Mouse (Mus musculus): ENCODE measurements around the gene Podxl.
A peak's percentile ranks its signal among the peaks of the same experiment; 100 is the strongest.
"Not testable (repeated sequence)": the region's sequence is repeated elsewhere in the genome, so short reads cannot be mapped to it uniquely, and the experiment has no call there.

Gene Podxl

DNA sequence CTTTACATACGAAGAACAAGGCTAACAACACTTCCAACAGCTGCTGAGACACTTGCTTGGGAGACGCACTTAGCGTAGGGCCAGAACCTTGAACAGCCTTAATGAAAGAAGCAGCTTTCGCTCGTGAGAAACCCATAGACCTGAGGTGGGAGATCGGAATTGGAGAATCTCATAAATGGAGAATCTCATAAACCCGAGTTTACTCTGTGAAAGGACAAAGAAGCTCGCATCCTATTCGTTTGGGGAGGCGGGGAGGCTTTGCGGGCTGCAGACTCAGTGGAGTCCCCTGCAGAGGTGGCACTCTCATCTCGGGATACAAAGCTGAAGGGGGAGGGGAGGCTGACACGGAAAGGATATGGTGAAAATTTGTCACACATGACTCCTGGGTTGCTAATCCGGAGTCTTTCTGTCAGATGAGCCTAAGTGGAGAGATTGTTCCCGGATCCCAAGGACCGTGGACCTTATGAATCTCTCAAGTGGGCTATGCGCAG, 1.2 kb upstream of the Podxl start:
- no peak for DNase-seq

DNA sequence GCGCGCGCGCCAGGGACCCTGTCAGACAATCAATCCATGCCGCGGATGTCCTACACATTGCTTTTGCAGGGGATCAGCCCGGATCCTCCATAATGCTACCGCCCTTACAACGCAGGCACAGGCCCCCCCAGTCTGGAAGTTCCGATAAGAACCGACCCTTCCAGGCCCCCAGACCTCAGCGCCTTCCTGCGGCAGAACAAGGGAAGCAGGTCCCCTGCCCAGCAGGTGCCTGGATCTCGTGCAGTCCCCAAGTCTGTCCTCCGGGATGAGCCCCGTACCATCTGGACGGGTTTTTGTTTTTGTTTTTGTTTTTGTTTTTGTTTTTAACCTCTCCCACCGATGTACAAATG, 376 bp upstream of the Podxl start:
- DNase-seq, result no peak

DNA sequence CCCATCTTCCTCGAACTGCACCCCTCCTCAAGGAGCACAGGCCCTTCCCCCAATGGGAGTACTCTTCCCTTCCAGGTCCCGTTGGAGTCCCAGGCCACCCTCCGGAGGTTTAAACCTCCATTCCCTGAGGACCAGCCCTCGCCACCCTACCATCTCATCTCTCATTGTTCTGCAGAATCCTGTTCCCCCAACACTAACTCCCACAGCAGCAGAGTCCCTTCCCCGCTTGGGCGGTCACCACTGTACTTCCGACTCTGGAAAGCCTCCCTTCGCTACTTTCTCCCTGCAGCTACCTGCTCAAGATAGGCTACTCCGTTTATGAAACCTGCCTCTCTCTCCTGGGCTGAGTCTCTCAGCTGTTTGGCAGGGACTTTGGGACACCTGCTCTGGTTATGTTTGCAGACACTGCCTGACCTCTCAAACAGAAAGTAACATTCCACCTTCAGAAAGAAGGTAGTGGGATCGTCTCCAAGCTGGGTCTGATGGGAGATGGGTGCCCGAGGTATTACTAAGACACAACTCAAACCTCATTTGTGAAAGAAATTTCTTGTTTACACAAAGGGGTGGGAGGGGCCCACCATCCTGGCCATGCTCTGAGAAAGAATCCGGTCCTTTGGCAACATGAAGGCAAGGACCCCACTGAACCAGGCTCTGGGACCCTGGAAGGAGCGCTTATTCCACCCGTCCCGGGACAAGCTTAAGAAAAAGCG, 1.3 kb downstream of the Podxl start:
- DNase-seq, result no peak

DNA sequence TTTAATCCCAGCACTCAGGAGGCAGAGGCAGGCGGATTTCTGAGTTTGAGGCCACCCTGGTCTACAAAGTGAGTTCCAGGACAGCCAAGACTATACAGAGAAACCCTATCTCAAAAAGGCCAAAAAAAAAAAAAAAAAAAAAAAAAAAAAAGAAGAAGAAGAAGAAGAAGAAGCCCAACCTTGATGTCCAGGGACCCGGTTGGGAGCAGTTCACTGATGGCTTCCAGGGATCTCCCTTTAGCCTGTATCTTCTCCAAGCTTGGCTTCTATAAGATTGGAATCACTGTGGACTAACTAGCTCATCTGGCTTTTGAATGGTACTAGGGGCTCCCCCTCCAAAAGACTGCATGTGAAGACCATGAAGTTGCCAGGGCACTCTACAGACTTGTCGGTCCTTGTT, 1.8 kb downstream of the Podxl start:
- DNase-seq, result not testable (repeated sequence)

DNA sequence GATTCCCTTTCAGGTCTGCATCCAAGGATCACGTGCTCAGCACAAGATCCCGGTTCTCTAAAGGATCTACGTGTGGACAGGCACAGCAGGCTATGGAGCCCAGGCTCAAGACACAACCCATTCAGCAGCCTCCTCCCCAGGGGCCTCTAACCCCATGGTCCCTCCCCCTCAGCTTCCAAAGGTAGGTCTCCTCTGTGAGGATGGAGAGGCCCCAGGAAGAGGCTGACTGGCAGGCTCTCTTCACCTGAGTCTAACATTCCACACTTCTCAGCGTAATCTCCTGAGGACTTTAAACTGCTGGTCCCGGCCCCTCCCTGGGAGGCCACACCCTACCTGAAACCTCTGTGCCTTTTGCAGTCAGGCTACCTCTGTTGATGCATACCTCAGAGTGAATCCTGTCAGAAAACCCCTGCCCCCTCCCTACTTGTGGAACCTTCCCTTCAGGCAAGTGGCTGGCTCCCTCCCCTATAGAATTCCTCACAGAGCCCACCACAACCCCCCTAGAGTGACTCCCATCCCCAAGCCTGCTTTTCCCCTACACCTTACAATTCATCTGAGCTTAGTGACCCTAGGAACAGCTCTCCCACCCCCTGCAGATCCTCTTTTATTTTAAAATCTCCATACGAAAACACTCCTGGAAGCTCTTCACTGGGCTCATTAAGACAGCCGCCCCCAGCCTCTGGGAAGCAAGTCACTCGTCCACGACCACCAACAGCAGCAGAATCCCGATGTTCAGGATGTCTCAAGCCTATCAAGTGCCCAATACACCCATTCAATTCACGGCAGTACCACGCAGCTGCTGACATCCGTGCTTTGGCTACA, 3.4 kb downstream of the Podxl start:
- no peak for DNase-seq

DNA sequence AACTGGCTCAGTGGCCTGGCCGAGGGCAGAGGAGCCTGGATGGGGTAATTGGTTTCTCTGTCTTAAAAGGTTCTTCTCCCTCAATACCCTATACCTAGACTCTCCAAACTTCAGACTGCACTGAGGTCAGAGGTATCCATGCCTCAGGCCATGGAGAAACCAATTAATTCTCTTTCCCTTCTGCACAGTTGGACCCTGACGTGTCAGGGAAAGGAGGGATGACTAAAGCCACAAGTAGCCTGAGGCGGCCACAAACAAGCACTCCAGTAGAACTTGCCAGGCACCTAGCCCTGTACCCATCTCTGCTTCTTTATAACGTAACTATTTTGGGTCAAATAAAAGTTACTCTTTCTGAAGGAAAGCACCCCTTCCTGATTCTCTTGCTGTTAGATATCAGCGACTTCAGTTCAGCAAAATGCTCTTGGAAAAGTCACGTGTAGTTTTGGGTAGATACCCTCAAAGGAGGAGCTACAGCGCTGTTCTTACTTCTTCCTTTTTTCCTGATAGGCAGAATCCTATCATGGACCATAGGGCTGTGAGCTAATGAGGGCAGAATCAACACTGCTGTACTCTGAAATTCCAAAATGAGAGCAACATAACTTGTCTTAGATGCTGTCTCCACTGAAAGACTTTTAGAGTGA, 7.2 kb downstream of the Podxl start:
- DNase-seq, result no peak

DNA sequence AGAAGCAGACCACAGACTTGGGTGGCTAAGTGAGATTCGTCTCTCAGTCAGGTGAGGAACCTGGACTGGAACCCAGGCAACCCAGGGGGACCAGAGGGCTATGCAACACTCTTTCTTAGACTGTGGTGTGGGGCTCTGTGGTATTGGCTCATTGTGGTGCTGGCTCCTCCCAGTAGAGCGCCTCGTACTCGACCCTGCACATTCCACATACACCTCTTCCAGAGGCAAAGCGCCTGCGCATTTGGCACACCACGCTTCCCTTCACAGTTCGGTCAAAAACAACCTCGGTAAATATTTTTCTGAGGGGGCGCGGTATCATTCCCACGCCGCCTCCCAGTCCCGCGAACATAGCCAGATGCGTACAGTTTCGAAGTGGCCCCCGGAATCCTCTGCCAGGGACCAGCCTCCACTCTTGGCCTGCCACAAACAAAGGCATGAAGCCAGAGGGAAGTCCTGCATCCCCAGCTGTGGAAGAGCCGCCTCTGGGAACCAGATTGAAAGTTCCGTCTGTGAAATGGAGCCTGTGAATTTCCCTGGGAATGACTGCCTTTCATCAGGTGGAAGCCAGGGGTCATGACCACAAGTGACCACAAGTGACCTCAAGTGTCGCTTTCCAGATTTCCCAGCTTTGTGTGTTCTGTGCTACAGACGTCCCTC, 12.8 kb downstream of the Podxl start:
- DNase-seq, result peak; percentile 31 to 52

DNA sequence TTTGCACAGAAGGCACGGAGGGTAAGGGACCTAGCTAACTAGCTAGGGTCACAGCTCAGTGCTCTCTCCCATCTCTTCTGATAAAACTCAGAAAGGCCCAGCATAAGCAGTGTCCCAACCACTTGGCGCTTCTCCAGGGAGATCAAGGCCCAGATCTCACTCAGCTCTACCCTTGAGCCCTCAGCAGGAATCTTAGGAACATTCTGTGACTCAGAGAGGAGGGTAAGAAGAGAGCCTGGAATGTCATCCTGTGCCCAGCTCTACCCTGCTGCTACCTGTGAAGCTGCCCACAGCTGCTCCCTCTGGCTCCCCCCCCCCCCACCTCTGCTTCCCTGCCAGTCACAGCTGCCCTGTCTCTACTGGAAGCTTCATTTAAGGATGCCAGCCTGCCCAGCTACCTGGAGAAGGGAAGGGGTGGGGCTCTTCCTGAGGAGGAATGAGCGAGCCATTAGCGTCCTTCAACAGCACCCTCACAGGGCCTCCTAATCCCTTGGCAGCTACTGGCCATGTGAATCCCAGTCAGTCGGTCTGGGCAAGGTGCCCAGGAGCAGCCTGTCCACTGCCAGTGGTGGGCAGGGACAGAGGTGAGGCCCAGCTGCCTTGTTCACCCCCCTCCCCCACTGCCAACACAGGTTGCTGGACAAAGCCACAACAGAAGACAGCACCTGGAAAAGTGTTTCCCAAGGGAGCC, 14.3 kb downstream of the Podxl start:
- DNase-seq, result peak; percentile 72 to 88

DNA sequence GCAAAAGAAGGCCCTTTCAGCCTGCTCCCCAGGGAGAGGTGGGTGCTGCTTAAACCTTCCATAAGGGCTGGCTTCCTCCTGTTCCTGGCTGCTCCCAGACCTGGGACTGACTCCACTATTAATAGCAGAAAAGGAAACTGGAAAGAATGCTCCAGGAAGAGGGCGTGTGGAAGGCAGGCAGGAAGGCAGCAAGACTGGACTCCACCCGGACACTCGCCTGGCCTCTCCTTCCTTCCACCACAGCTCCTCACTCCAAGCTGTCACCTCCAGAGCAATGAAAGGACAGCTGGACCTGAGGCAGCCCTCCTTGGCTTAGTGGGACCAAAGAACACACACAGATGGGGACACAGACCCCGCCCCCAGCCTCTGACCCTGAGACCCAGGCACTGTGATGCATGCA, 19.5 kb downstream of the Podxl start:
- DNase-seq, result peak; percentile 49 to 73

DNA sequence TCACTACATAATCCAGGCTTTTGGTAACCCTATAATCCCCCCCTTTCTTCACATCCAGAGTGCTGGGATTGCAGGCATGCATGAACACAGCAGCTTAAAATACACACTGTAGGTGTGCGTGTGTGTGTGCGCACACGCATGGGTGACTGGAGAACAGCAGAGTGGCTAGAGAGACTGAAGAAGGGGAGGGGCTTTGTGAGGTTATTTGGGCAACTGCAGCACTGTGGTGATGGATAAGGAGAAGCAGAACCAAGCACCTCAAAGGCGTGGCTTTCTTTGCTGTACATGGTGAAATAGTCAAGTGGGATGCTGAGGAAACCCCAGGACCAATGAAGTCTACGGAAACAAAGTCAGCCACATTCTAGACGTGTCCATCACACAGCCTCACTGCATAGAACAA, 23.8 kb downstream of the Podxl start:
- DNase-seq, result no peak

DNA sequence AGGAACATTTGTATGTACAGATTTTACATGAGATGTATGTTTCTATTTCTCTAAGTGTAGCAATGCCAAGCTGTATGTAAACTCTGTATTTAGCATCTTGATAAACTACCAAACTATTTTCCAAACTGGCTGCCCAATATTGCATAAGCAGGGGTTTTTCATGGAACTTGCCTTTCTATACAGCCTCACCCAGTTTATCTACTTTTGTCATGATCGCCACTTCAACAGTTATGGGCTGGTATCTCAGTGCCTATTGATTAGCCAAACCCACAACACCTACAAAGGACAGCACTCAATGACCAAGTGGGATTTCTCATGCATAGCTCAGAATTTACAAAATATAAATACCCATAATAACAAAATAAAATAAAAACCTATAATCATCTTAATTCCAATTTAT, 25.7 kb downstream of the Podxl start:
- no peak for DNase-seq

DNA sequence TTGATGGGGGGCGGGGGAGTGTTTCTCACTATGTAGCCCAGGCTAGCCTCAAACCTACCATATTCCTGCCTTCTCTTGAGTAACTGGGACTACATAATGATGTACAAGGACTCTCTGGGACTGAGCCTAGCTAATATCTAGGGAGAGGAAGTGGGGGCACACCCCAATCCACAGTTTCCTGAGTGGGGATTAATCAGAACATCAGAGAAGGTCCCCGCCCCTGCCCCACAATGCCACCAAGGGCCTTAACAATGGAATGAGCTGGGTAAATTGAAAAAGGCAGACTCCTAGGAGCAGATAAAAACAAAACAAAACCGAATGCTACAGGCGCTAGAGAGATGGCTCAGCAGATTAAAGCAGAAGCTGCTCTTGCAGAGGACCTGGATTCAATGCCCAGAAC, 26.6 kb downstream of the Podxl start:
- peak in 1 of 2 experiments; percentile 50 for DNase-seq

DNA sequence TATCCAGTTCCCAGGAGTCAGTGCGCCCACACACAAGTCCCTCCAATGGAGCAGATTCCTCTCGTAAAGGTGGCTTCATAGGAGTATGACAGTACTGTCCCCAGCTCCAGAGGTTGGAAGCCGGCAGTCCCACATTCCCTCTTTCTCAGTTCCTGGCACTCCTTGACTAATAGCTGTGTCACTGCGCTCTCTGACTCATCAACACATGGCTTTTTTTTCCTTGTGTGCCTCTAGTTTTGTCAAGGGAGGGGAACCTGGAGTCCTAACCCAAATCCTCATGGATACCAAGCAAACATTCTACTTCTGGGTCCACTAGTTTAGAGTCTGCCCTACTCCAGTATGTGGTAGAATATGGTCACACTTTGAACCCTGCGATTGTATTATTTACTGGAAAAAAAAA, 29.1 kb downstream of the Podxl start:
- DNase-seq, result no peak

DNA sequence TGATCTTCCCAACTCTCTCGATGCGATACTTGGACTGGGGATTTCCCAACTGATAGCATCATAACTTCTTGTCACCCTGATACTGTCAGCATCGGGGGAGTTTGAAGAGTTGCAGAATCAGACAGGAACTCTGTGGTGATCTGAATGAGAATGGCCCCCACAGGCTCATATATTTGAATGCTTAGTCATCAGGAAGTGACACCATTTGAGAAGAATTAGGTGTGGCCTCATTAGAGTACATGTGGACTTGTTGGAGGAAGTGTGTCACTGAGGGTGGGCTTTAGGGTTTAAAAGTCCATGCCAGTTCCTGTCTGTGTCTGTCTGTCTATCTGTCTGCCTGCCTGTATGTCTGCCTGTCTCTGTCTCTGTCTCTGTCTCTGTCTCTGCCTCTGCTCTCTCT, 31.9 kb downstream of the Podxl start:
- no peak for DNase-seq

DNA sequence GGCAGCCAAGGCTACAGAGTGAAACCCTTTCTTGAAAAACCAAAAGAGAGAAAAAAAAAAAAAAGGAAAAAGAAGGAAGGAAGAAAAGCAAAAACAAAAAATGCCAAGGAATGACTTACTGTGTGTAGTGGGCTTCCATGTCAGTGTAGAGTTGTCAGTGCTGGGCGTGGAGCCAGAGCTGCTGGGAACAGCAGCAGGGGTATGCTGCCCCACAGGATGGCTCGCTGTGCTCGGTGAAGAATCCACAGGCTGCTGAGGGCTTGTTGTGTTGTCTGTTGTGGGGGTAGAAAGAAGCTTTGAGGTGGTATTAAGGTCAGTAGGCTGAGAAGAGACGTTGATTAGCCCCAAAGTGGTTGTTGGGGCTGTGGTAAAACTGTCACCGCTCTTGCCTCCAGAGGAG, 35.4 kb downstream of the Podxl start:
- DNase-seq, result no peak

DNA sequence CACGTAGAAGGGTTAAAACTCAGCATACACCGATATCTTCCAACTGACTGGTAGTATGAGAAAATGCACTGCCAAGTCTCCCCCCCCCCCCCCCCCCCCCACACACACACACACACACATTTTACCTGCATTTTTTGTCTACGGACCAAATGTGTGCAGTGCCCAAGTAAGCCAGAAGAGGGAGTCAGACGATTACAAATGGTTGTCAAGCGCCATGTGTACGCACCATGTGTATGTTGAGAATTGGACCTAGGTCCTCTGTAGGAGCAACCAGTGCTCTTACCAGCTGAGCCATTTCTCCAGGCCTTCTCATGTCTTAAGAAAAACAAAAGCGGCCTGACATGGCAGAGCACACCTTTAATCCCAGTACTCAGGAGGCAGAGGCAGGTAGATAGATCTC, 35.9 kb downstream of the Podxl start:
- DNase-seq, result peak in 1 of 2 experiments; percentile 73

DNA sequence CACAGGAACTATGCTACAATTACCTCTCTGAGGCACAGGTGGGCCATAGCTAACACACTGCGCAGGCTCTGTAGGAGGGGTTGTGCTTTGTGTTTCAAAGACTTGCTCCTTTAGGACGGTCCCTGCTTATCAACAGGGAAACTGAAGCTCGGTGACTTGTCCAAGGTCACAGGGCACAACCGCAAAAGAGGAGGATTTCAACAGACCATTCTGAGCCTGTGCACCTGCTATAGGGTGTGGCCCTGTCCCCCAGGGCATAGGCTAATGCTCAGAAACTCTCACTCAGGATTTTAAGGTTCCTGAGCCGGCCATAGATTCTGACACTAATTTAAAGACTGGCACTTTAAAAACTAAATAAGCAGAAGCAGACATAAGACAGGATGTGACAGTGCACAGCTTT, 36.9 kb downstream of the Podxl start:
- DNase-seq, result no peak

DNA sequence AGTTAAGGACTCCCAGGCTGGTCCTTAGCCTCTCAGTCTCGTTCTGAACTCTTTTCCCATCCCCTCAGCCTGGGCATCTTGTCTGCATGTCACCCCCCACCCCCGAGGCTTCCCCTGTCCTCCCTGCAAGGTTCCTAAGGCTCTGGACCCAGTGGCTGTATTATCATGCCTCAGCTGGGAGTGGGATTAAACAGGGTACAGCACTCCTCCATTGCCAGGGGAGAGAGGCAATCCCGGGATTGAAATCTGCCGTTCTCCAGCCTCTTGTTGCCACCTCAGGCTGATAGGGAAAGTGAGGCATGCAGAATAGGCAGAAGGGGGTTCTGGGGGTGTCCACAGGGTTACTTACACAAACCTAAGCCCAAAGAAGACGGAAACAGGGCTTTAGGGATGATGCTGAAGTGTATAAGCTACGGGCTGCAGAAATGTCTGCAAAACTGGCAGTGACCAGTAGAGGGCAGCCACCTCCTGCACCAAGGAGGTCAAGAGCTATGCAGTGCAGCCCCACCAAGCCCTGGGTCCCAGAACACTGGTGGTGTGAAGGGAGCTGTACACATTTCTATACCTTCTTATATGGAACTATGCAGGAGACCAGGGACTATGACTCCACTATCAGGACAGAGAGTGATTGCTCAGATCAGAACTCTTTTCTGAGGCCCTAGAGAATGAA, 38.4 kb downstream of the Podxl start:
- DNase-seq, result peak; percentile 42 to 68

DNA sequence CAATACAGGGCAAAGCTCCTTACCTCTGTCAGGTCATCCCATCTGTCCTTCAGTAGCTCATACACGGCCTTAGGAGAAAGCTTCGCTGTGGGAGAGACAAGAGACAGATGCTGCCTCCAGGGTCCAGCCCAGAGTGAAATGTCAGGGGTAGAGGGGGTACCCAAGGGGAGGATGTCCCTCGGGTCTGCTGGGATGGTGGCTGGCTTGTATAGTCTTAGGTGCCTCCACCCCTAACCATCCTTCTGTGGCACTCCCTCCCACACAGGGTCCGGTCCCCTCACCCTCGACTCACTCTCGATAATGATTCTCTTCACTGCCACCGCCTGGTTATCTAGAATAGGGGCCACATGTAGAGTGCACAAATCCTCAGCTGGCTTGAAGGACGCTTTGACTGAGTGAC, 39.1 kb downstream of the Podxl start:
- no peak for DNase-seq

DNA sequence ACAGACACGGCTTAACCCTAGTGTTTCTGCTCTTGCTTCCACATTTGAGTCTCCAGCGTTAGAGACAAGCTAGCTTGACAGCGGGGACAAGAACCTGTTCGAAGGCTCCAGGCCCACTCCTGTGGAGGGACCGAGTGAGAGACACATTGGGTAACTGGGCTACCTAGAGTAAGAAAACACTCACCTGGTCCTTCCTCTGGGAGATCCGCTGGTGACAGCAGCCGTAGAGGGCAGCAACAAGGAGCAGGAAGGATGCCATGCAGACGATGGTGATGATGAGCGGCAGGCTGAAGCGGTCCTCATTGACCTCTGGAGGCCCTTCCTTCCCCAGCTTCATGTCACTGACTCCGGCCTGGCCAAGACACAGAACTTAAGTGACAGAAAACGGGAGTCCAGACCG, 39.7 kb downstream of the Podxl start:
- DNase-seq, result no peak

DNA sequence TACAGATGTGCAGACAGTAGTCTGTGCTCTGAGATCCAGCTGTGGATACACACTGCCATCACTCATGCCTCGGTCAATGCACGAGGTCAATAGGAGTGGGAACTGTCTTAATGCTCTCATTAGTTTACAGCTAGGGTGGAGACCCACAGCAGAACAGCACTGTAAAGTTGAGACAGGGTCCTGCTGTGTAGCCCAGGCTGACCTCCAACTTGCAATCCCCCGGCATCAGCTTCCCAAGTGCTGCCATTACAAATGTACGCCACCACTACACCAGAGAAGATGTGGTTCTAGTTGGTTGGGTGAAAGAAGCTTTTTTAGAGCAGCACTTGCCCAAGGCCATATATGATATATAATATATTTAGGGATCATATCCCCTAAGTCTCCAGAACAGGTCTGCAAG, 40.1 kb downstream of the Podxl start:
- DNase-seq, result no peak

DNA sequence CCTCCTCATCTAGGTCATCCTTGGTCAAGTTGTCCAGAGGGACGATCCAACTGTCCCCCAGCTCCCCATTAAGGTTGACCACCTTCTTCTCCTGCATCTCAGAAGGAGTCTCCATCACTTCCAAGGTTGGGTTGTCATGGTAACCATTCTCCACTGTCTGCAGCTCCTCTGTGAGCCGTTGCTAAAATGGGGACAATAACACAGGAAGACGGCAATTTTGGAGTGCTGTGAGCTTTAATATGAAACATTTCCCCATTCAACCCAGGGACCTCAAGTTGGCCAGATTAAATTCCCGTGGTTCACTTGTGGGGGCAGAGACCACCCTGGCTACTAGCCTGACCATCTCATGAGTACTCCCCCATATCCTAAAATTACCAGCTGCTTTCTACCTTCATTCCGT, 40.7 kb downstream of the Podxl start:
- DNase-seq, result no peak
